Mouse (Mus musculus) mesoderm, embryonic 11.5 days (tissue): ENCODE measurements around the gene Agbl5.

Experiments
- DNase-seq: peaks from one replicate; pipeline ENCODE4 v3.0.0-alpha.2; 2012; ENCODE audit warnings: low read depth, low spot score

Gene Agbl5

DNA sequence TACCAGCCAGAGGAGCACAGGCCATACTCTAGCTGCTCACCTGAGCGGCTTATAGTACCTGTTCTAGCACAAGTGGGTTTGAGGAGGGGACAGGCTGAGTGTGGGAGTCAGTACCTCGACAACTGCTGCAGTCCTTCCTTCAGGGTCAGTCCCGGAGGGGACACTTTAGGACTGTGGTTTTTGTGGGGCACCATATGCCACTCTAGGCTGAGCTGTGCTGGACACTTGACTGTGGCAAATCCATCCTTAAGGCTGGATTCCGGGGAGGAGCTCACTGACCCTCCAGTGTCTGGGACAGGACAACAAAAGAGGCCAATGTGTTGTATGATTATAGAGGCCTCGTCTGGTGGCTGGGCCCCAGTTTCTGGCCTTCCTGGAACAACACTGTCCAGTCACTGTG lies 64.1 kb downstream of the Agbl5 start:
- DNase-seq: no peak

DNA sequence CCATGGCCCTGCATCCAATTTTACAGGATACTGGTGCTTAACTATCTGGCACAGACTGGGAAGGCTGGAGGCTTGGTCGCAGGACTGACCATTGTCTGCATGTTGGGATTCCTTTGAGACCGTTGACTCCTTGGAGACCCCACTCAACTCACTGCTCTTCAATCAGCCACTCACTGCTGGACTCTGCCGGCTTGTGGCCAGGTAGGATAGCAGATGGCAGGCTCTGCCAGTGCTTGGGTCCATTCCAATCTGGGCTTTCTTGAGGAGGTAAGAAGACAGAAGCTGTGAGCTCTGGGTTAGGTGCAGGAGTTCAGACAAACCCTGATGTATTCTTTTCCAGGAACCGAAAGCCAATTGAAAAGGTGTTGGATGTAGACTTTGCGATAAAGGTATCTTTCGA lies 65.6 kb downstream of the Agbl5 start:
- DNase-seq: no peak

DNA sequence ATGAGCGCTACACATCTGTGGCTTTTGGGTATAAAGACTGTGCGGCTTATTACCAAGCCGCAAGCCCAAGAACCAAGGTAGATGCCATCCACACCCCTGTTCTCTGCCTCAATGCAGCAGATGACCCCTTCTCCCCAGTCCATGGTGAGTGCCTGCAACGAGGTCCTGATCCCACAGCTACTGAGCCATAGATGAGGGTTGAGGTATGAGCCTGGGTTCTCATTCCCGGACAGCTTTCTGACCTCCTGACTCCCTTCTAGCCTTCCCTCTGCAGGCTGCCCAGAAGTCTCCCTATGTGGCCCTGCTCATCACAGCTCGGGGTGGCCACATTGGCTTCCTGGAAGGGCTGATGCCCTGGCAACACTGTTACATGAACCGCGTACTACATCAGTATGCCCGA lies 66.1 kb downstream of the Agbl5 start:
- DNase-seq: no peak

DNA sequence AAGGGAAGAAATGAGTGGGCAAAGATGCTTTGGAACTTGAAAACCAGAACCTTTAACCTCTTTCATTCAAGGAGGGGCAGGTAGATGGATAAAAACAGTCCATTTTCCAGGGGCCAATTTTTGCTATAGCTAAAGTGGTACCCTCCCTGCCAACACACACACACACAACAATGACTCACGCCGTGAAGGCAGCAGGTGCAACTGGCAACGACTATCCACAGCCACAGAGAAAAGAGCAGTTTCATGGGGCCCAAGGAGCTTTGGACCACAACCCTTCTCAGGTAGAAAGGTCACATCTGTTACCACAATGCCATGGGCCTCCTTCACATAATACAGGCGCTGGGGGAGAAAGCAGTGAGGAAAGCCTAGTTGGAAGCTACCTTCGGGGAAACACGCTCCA lies 67.3 kb downstream of the Agbl5 start:
- DNase-seq: no peak
